Mouse (Mus musculus): ENCODE data around the gene Rab6a.

Gene Rab6a

DNA sequence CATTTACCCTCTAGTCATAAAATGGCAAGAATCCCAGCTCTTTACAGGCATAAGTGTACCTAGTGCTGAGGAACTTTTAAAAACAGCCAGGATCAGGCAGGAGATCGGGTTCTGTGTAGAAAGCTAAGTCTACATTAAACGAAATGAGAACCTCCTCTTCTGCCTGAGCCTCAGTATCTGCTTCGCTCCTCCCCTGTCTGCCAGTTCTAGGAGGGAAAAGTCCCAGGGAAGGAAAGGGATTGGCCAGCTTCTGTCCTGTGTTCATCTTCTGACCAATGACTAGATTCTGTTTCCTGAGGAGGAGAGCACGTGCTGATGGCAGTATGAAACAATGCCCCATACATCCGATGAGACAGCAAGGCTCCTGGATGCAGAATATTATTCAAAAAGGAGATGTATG is 73.9 kb downstream of the Rab6a start:
- in situ Hi-C loops (cut with MboI, MseI) = no loop called here

DNA sequence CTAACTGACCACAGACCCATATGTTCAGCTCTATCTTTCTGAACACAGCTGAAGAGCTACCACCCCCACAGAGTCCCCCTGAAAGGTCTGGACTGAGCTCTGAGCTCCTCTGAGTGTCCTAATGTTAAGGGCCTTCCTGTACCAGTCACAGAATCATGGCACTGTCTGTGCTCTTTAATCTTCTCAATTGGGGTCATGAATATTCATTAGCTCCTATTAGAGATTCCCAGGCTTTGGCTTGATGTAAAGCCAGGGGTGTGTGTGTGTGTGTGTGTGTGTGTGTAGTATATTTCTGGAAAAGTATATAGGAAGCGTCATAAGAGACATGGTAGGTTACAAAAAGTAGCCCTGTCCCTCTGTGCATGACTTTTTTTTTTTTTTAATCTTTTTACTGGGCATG is 76.0 kb downstream of the Rab6a start:
- in situ Hi-C loops (cut with MboI, MseI) = no loop called here

DNA sequence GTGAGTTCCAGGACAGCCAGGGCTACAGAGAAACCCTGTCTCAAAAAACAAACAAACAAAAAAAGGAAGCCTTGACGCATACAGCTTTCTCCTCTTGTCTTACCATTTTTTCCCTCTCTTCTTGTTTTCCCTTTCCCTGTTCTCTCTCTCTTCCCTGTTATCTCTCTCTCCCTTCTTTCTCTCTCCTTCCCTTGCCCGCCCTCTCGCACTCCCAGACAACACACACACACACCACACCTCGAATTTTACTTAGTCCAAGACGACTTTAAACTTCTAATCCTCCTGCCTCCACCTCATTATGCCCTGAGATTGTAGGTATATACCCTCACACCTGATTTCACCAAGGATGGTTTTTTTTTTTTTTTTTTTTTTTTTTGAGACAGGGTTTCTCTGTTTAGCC is 76.9 kb downstream of the Rab6a start:
- in situ Hi-C loops (cut with MboI, MseI) = no loop called here

DNA sequence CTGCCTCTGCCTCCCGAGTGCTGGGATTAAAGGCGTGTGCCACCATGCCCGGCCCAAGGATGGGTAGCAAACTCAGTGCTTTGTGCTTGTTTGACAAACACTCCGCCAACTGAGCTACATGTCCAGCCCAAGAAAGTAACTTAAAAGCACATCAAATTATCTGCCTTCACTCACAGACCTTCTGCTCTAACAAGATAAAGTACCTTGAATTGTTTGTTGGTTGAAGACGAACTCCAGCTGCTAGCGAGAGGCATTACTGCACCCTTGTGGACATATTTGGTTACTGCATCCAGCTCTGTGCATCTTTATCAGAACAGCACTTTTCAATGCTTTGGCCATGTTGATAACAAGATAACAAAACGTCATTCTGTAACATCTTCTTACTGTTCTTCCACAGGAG is 77.3 kb downstream of the Rab6a start:
- in situ Hi-C loops (cut with MboI, MseI) = no loop called here

DNA sequence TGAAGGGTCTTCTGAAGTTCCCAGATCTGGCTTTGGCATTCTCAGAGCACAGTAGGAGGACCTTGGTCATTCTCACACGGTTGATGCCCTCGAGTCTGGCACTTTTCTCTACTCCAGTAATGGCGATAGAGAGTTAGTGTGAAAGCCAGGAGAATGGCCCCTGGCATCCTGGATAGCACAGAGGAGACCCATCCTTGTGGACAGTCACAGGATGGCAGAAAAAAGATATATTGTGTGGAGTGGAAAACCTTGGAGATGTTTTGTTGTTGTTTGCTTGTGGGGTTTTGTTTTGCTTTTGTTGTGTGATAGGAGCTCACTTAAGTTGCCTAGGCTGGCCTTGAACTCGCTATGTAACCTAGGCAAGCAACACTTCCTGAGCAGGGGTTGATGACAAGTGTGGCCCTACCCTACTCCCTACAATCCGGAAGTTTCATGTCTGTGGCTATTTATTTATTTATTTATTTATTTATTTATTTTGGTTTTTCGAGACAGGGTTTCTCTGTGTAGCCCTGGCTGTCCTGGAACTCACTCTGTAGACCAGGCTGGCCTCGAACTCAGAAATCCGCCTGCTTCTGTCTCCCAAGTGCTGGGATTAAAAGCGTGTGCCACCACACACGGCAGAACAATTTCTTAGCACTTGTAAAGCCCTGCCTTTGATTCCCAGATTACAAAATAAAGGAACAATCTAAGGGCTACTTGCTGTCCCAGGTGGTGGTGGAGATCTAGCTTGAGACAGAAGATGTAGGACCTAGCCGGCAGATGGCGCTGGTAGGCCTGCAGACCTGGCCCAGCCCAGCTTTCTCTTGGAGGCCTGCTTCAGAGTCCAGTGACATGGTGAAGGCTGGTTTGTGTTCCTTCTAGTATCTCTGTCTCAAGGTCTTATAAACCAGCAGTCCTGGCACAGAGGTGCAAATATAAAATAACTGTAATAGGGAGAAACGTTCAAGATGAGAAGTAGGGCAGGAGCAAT is 78.1 kb downstream of the Rab6a start:
- in situ Hi-C loops (cut with MboI, MseI) = no loop called here

DNA sequence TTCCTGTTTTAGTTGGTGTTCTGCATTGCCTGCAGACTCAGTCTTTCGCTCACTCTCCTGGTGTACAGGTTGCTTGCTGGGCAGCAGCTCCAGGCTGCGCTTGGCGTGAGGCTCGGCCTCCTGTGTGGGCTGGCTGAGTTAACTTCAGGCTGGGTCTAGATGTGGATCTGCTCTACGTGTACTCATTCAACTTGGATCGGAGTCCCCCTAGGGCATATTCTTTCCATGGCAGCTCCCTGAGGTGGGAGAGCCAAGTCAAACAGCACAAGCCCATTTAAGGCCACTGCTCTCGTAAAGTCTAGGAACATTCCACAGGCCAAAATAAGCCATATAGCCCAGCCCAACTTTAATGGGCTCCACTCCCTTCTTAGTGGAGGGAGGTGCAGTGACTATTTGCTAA is 81.3 kb downstream of the Rab6a start:
- in situ Hi-C loops (cut with MboI, MseI) = no loop called here
